Mouse (Mus musculus) liver, embryonic 13.5 days (tissue): ENCODE data around the gene 3110082J24Rik. TPM values are rescaled to one million over a fixed set of nuclear protein-coding genes. Genes with fewer than 3 reads are reported as not detected.

Experiments used
- ATAC-seq: fragments of 200-750 bp; cut with Nextera tagmentation; 2 replicates; pipeline ENCODE4 v1.8.0; 2017; ENCODE audit warnings: low read depth, mild to moderate bottlenecking, moderate number of reproducible peaks, moderate library complexity
- DNase-seq: peaks from one replicate; pipeline ENCODE4 v3.0.0; 2022
- H3K27ac ChIP-seq: fragments of 300-500 bp; sonication (generic); 2 replicates; pipeline ENCODE4 v1.5.1; 2015; ENCODE audit warnings: moderate library complexity, mild to moderate bottlenecking, inconsistent platforms
- H3K27me3 ChIP-seq: fragments of 300-500 bp; sonication (generic); 2 replicates; pipeline ENCODE4 v1.6.1; 2015; ENCODE audit warnings: mild to moderate bottlenecking, inconsistent platforms
- H3K36me3 ChIP-seq: fragments of 300-500 bp; sonication (generic); 2 replicates; pipeline ENCODE4 v1.6.1; 2015; ENCODE audit warnings: mild to moderate bottlenecking, inconsistent platforms
- H3K4me1 ChIP-seq: fragments of 300-500 bp; sonication (generic); replicated peaks from 2 replicates; pipeline ENCODE4 v1.6.1; 2015; ENCODE audit warnings: inconsistent platforms
- H3K4me2 ChIP-seq: fragments of 300-500 bp; sonication (generic); 2 replicates; pipeline ENCODE4 v1.6.1; 2015; ENCODE audit warnings: inconsistent platforms, mild to moderate bottlenecking, moderate library complexity
- H3K4me3 ChIP-seq: fragments of 300-500 bp; sonication (generic); replicated peaks from 2 replicates; pipeline ENCODE4 v1.5.1; 2015; ENCODE audit warnings: mild to moderate bottlenecking, inconsistent platforms
- H3K9ac ChIP-seq: fragments of 300-500 bp; sonication (generic); 2 replicates; pipeline ENCODE4 v1.6.1; 2015; ENCODE audit warnings: mild to moderate bottlenecking, inconsistent platforms
- H3K9me3 ChIP-seq: fragments of 300-500 bp; sonication (generic); replicated peaks from 2 replicates; pipeline ENCODE4 v1.6.1; 2016; ENCODE audit warnings: inconsistent platforms
- WGBS: fragments of 180-500 bp; shearing (Covaris S2); methylation state at CpG from one replicate; pipeline ENCODE4 v1.1.7; 2015; ENCODE audit not compliant: insufficient replicate concordance; 5-methylcytosine and 5-hydroxymethylcytosine counted together
- polyA plus RNA-seq: library from polyadenylated mRNA; unstranded; fragments of >200 nt; fragmentation: Nextera tagmentation; extraction: Ambion mirVana; gene quantifications from 2 replicates; pipeline ENCODE4 v1.2.1, GENCODE M21; 2015

3110082J24Rik gene
- not detected in 2 replicates for polyA plus RNA-seq

DNA sequence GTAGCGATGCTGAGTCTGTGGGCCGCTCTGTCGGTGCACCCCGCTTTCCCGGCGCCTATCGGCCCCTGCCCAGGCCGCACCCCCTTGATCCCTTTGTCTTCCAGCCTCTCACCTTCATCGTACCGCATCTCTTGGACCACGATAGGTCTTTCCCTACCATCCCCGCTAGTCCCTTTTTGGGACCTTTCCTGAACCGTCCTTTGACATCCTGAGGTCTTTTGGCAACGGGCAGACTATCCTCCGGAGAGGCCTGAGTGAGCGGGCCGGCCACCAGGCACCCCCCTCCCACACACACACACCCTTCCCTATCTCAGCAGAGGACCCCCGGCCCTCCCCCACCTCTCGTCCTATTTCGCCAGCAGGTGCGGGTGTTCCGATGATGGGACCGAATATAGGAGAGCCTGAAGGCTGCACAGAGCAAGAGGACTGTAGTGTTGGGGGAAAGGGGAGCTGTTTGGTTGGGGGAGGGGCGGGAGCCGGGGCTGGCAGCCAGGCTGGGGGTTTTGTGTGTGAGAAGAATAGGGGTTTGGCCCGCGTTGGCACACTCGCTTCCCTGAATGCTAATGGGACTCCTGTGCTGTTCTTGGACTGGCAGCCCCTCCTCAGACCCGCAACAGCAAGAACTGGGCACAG, at the start of gene 3110082J24Rik:
3110082J24Rik (minus strand) TSS at position 419 of the 633 bp plus-strand sequence.
- Histone ChIP-seq H3K9me3 (0 out of 2 replicates have a peak, but pooled peaks cover 3% of the 10 kb centered on the region), H3K27me3 (peaks cover 86% of the 10 kb centered on the region), H3K36me3 (no peaks in the 10 kb centered on the region), H3K4me2 (peak within 1 kb of the TSS; percentile 58), H3K27ac (no peak within 1 kb of the TSS), H3K9ac (no peak within 1 kb of the TSS), H3K4me1 (peaks cover 13% of the 10 kb centered on the region), H3K4me3 (peak within 1 kb of the TSS; percentile 44)
- WGBS, result 2% methylated on average over 29 of the region's 29 CpGs
- DNase-seq (no peak), ATAC-seq (no peak)

DNA sequence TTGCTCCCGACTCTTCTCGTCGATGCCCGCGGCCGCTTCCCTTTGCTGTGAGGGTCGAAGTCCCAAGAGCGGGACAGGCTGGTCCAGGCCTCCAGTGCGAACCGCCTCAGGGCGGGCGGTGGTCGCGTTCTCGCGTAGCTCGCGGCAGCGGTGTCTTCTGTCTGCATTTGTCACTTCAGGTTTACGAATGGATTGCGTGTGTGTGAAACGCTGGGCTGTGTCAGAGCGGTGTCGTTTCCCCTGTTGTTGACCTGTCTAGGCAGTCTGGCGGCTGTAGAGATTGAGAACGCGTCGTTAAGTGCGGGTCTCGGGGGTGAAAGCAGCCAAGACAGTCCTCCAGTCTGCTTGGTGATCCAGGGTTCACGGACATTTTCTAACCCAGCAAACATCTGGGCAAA, 49.5 kb upstream of the 3110082J24Rik start:
- no peaks in the 10 kb centered on the region for H3K36me3 ChIP-seq
- ATAC-seq, result peak; percentile 41
- peaks cover 46% of the 10 kb centered on the region for H3K4me1 ChIP-seq
- no peaks in the 10 kb centered on the region for H3K9me3 ChIP-seq
- peak overlapping the region; percentile 92 for H3K27ac ChIP-seq
- peak overlapping the region; percentile 96 for H3K9ac ChIP-seq
- peak overlapping the region; percentile 97 for H3K4me3 ChIP-seq
- H3K27me3 ChIP-seq, result no peaks in the 10 kb centered on the region
- under 1% methylated on average over 31 of the region's 31 CpGs for WGBS
- peak overlapping the region; percentile 77 for H3K4me2 ChIP-seq
- DNase-seq, result no peak

DNA sequence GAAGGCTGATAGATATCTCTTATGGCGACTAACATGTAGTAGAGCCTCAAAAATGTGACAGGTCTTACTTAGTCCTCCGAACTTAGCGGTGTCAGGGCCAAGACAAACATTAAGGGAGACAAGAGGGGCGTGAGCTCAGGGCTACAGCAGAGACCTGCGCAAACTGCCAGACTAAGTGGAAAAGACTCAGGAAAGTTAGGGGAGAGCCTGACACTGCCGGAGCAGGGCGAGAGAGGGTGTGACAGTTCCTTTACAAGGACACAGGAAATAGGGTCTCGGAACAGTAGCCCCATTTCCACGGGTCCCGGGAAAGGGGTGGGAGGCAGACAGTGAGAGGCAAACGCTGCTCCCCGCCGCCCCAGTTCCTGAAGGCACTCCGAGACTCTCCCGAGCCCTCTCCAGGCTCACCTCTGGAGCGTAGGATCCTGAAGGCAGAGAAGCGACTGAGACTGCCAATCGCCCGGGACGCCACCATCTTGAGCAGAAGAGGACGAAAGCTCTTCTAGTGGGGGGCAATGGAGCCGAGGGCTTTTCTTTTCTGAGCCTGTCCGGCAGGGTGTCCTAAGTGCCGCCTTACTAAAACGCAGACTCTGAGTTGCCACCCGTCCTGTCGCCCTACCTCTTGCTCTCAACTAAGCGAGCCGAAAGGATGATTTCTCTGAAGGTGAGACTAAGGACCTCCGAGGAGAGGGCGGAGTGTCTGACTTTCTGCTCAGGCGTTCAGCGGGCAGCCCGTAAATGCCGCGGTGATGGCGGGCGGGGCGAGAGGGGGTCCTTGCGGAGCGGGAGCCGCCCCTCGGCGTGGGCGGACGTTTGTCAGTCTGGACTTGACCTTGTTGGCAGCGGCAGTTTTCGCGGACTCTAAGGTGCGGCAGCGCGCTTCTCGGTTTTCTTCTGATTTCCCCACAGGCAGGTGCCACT, 48.8 kb upstream of the 3110082J24Rik start, which contains the start of the genes Hadha and Hadhb:
Hadha (minus strand) TSS at position 689 of the 921 bp plus-strand sequence.
Hadhb (plus strand) TSS at position 775 of the 921 bp plus-strand sequence.
- H3K4me1 ChIP-seq, result peaks cover 47% of the 10 kb centered on the region
- H3K9ac ChIP-seq, result peak within 1 kb of the TSS; percentile 96
- H3K27ac ChIP-seq, result peak within 1 kb of the TSS; percentile 92
- H3K4me3 ChIP-seq, result peak within 1 kb of the TSS; percentile 97
- H3K36me3 ChIP-seq, result no peaks in the 10 kb centered on the region
- DNase-seq, result peak; percentile 90
- peak within 1 kb of the TSS; percentile 77 for H3K4me2 ChIP-seq
- H3K9me3 ChIP-seq, result no peaks in the 10 kb centered on the region
- WGBS, result under 1% methylated on average over 53 of the region's 53 CpGs
- peak; percentile 87 for ATAC-seq
- H3K27me3 ChIP-seq, result no peaks in the 10 kb centered on the region

DNA sequence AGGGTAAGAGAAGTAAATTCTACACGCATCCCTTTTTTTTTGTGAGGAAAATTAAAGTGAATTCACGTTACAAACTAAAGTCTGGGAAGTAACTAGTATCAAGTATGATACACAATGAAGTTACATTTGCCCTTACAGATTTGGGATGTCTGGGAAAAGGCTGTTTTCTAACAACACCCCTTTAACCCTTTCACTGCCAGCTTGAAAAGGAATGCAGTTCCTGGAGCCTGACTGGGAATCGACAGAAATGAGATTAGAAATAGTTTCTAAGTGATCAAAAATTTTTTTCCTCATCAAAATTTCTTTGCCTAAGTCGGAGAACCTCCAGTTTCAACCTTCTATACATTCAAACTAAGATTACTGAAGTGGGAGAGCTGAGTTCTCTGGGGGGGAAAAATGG, 48.1 kb upstream of the 3110082J24Rik start:
- H3K36me3 ChIP-seq, result no peaks in the 10 kb centered on the region
- H3K9ac ChIP-seq, result peak overlapping the region; percentile 96
- peaks cover 46% of the 10 kb centered on the region for H3K4me1 ChIP-seq
- no peaks in the 10 kb centered on the region for H3K9me3 ChIP-seq
- no peak for ATAC-seq
- peak overlapping the region; percentile 92 for H3K27ac ChIP-seq
- H3K4me3 ChIP-seq, result peak overlapping the region; percentile 97
- WGBS, result 22% methylated on average over 4 of the region's 4 CpGs
- H3K27me3 ChIP-seq, result no peaks in the 10 kb centered on the region
- H3K4me2 ChIP-seq, result peak overlapping the region; percentile 77
- no peak for DNase-seq

DNA sequence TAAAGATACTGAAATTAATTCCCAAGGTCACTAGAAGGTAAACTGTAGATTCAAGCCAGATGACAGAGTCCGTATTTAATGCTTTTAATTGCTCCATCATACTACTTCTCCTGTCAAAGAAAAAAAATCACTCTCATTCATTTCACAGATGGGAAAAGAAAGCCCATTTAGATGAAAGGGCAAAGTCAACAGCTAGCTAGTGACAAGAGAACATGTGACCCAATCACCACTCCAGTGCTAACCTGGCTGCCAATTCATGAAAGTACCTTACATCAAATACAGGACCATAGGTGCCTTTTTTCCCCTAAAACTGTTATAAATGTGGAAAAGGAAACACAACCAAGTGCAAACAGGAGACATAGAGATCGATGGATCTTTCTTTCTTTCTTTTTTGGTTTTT, 47.3 kb upstream of the 3110082J24Rik start:
- Histone ChIP-seq H3K9ac (peak overlapping the region; percentile 33; the same call in 1 of the 2 replicates), H3K27me3 (no peaks in the 10 kb centered on the region), H3K4me1 (peaks cover 45% of the 10 kb centered on the region), H3K4me2 (peak overlapping the region; percentile 77), H3K9me3 (no peaks in the 10 kb centered on the region), H3K36me3 (no peaks in the 10 kb centered on the region), H3K4me3 (peak overlapping the region; percentile 97), H3K27ac (0 out of 2 replicates have a peak overlapping the region, but pooled peaks have one; percentile 39)
- ATAC-seq (no peak), DNase-seq (no peak)
- 76% methylated on average over 2 of the region's 2 CpGs for WGBS

DNA sequence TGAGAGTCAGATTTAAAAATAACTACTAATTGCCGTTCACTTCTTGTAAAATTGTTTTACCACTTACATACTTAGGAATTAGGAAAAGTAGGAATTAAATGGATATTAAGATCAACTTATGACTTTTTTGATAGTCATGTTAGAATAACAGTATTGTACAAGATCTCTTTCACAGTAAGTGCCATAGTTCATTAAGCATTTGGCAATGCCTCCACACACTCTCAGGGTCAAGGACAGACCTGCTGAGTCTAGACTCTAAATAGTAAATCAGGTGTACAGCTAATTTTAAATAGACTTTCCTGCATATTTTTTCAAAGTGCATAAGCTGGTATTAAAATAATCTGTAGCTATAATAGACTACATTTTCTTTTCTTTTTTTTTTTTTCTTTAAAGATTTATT, 46.5 kb upstream of the 3110082J24Rik start:
- no peaks in the 10 kb centered on the region for H3K9me3 ChIP-seq
- ATAC-seq (no peak), DNase-seq (no peak)
- no peak overlapping the region for H3K4me3 ChIP-seq
- 79% methylated on average over 1 of the region's 1 CpGs for WGBS
- no peak overlapping the region for H3K9ac ChIP-seq
- peaks cover 39% of the 10 kb centered on the region for H3K4me1 ChIP-seq
- no peak overlapping the region for H3K4me2 ChIP-seq
- no peaks in the 10 kb centered on the region for H3K36me3 ChIP-seq
- no peaks in the 10 kb centered on the region for H3K27me3 ChIP-seq
- no peak overlapping the region for H3K27ac ChIP-seq

DNA sequence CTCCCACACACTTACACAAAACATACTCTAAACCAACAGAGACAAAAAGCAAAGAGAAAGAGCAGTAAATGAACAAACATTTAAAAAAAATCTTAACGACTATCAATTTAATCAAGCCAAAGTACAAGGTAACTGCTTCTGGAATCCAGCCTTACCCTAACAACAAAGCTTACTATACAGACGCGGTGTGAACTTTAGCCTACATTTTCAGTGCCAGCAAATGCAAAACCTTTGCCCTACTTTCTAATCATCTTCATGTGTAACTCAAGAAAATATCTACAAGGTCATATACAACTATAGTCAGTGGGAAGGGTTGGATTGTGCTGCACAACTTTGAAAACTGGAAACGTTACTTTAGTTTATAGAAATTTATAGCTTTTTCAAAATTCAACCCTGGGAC, 46.1 kb upstream of the 3110082J24Rik start:
- peak overlapping the region; percentile 18; the same call in 1 of the 2 replicates for H3K4me2 ChIP-seq
- H3K36me3 ChIP-seq, result peaks cover under 1% of the 10 kb centered on the region
- WGBS, result 74% methylated on average over 4 of the region's 4 CpGs
- H3K4me1 ChIP-seq, result peaks cover 37% of the 10 kb centered on the region
- ATAC-seq, result no peak
- H3K27ac ChIP-seq, result no peak overlapping the region
- H3K9ac ChIP-seq, result no peak overlapping the region
- no peaks in the 10 kb centered on the region for H3K27me3 ChIP-seq
- DNase-seq, result no peak
- H3K4me3 ChIP-seq, result no peak overlapping the region
- H3K9me3 ChIP-seq, result no peaks in the 10 kb centered on the region

DNA sequence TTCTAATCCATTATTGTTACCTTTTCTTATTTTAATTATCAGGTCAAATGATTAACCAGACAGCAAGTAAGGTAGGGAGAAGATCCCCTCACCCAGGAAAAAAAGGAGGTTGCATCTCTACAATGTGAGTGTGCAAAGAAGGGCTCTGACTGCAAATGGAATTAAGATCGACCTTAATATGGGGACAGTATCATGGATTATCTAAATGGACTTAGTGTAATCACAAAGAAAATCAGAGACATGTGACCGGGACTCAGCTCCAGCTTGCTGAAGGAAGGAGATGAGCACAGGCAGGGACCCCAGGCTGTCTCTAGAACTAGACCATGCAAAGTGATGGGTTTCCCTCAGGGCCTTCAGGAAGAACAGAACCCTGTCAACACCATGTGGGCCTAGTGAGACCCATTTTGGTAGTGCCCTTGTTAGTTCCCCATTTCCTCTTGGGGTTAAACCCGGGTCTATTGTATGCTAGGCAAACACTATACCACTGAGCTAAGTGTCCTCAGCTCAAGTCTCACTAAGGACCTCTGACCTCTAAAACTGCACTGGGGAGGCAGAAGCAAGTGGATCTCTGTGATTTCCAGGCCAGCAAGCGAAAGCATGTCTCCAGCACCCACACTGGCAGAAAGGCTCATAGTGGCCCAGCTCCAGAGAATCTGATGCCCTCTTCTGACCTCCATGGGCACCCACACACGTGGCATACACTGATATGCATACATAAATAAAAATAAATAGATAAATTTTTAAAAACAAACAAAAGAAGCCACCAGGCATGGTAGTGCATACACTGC, 42.4 kb upstream of the 3110082J24Rik start:
- Histone ChIP-seq H3K27me3 (no peaks in the 10 kb centered on the region), H3K36me3 (peaks cover 33% of the 10 kb centered on the region), H3K27ac (no peak overlapping the region), H3K4me3 (no peak overlapping the region), H3K9ac (no peak overlapping the region), H3K4me2 (no peak overlapping the region), H3K4me1 (peaks cover 20% of the 10 kb centered on the region), H3K9me3 (no peaks in the 10 kb centered on the region)
- DNase-seq (no peak), ATAC-seq (peak; percentile 15; the same call in 1 of the 2 replicates)
- WGBS, result 73% methylated on average over 5 of the region's 5 CpGs

DNA sequence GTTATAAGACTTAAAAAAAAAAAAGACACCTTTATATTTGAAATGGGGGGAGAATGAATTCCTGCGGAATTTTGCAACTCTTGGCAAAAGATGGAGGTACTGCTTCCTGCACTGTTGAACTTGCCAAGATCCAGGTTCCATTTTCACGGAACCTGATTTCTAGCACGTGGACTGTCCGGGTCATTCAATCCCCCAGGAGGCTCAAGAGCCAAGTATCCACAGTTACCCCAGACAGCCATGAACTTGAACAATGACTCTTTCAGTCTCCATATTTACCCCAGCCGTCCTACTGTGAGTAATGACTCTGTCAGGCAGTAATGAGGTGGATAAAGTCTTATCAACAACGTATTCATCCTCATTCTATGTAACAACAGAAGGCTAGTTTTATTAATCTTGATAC, 40.6 kb upstream of the 3110082J24Rik start:
- no peak overlapping the region for H3K4me2 ChIP-seq
- no peak overlapping the region for H3K9ac ChIP-seq
- peaks cover 49% of the 10 kb centered on the region for H3K36me3 ChIP-seq
- H3K4me3 ChIP-seq, result no peak overlapping the region
- ATAC-seq (no peak), DNase-seq (no peak)
- H3K27me3 ChIP-seq, result no peaks in the 10 kb centered on the region
- H3K9me3 ChIP-seq, result no peaks in the 10 kb centered on the region
- H3K4me1 ChIP-seq, result peaks cover 13% of the 10 kb centered on the region; the same call in 1 of the 2 replicates
- H3K27ac ChIP-seq, result no peak overlapping the region
- WGBS, result 87% methylated on average over 6 of the region's 6 CpGs

DNA sequence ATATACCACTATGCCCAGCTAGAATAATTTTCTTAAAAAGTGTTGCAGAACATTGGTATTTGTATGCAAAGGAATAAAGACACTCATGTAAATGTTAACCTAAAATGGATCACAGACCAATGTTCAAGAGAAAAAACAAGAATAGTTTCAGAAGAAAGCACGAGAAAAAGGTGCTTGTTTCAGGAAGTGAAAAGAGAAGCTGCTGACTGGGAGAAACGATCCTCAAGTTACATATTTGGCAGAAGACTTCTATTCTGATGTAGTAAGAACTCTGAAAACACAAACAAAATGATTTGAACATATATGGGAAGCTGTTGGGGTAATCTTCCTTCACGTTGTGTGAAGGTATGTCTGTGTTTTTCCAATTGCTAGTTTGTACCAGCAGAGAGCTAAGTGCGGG, 32.3 kb upstream of the 3110082J24Rik start:
- Histone ChIP-seq H3K4me1 (no peaks in the 10 kb centered on the region), H3K9me3 (no peaks in the 10 kb centered on the region), H3K4me3 (no peak overlapping the region), H3K27ac (no peak overlapping the region), H3K4me2 (no peak overlapping the region), H3K27me3 (no peaks in the 10 kb centered on the region), H3K36me3 (peaks cover 80% of the 10 kb centered on the region), H3K9ac (no peak overlapping the region)
- ATAC-seq, result no peak
- DNase-seq, result no peak
- WGBS, result 81% methylated on average over 4 of the region's 4 CpGs

DNA sequence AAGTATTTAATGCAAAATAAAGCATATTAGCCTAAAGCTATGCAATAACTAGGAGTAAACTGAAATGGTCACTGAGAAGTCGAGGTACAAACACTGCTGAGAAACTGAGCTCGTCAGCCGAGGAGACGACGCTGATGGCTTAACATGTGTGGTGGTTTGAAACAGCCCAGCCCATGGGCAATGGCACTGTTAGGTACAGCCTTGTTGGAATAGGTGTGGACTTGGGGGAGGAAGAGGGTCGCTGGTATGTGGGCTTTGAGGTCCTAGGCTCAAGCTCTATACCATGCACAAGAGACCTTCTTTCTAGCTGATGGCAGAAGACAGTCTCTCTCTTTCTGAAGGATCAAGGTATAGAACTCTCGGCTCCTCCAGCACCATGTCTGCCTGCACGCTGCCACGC, 31.4 kb upstream of the 3110082J24Rik start:
- DNase-seq (no peak), ATAC-seq (no peak)
- Histone ChIP-seq H3K4me2 (no peak overlapping the region), H3K36me3 (peaks cover 81% of the 10 kb centered on the region), H3K4me3 (no peak overlapping the region), H3K9me3 (no peaks in the 10 kb centered on the region), H3K4me1 (no peaks in the 10 kb centered on the region), H3K27ac (no peak overlapping the region), H3K9ac (no peak overlapping the region), H3K27me3 (no peaks in the 10 kb centered on the region)
- 88% methylated on average over 9 of the region's 9 CpGs for WGBS
